Mouse (Mus musculus) megakaryocyte, adult 5-6 weeks (primary cell): ENCODE results near the gene Crocc. TPM values are rescaled to one million over a fixed set of nuclear protein-coding genes. Genes with fewer than 3 reads are reported as not detected.
A peak's percentile ranks its signal among the peaks of the same experiment; 100 is the strongest.

Source experiments
- ATAC-seq: 2 replicates; pipeline ENCODE4 v1.8.0; 2016; ENCODE audit warnings: mild to moderate bottlenecking, inconsistent platforms; ENCODE audit not compliant: poor library complexity, severe bottlenecking
- total RNA-seq, 2 experiments: library from RNA; stranded (forward) in 1 of 2; stranded (reverse) in 1 of 2; fragments of 153-499, 151-499 nt in 1 of 2; fragments of 221-1000, 200-1000 nt in 1 of 2; gene quantifications; 2 replicates each; pipeline versions ENCODE4 v1.2.3 to v1.2.4; 2015 to 2017

The Crocc gene
- total RNA-seq, 2 experiments from 2014 or later, result 1.9 to 9.1 TPM

- no peak for ATAC-seq
Measured at GRCm38 (mm10) chr4:141021614-141021929, 38.8 kb downstream of the Crocc start.

GRCm38 (mm10) chr4:141020811-141021613, 39.3 kb downstream of the Crocc start:
- no peak for ATAC-seq

DNA sequence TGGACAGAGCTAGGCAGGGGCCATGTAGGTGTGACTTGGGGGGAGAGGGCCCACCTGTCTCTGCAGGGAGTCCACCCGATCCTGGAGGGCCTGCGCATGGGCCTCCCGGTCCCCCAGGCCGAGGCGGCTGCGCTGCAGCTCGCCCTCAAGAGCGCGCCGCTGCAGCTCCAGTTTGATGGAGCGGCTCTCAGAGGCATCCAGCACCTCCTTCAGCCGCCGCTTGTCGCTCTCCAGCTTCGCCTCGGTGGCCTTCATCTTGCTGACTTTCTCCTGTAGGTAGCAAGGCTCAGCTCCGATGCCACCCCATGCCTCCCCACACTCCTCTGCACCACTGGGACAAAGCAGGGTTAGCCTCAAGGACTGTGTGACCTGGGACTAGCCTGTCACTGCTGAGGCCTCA, 40.1 kb downstream of the Crocc start:
- ATAC-seq, result no peak

GRCm38 (mm10) chr4:141017657-141018436, 42.5 kb downstream of the Crocc start:
- ATAC-seq, result no peak

DNA sequence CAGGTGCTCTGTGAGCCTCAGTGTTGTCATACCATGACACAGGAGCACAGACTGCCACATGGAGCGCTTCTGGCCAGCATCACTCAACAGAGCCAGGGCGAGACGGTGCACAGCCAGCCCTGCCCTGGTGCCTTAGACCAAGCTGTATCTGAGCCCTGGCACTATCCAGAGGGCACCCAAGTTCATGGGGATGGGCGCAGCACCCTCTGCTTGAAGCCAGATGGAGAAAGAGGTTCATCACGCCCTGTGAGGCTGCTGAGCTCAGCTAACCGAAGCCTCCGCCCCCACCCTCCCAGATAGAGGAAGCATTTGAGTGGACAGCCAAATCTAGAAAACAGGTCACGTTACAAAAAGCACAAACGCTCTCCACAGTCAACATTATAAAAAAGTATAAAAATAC, 44.0 kb downstream of the Crocc start:
- ATAC-seq, result no peak

GRCm38 (mm10) chr4:141015356-141015755, 45.0 kb downstream of the Crocc start:
- no peak for ATAC-seq

DNA sequence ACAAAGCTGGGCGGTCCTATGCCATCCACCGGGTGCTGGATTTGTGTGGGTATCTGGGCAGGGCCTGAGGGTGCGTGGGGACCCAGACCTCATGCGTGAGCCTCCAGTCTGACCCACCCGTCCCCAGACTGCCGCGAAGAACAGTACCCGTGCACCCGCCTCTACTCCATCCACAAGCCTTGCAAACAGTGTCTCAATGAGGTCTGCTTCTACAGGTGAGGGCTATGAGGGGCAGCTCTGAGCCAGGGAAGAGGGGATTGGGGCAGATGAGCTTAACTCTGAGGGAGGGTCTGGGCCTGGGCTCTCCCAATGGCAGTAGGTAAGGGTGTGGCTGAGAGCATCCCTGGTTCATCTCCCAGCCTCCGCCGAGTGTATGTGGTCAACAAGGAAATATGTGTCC, 45.5 kb downstream of the Crocc start:
- ATAC-seq, result no peak

DNA sequence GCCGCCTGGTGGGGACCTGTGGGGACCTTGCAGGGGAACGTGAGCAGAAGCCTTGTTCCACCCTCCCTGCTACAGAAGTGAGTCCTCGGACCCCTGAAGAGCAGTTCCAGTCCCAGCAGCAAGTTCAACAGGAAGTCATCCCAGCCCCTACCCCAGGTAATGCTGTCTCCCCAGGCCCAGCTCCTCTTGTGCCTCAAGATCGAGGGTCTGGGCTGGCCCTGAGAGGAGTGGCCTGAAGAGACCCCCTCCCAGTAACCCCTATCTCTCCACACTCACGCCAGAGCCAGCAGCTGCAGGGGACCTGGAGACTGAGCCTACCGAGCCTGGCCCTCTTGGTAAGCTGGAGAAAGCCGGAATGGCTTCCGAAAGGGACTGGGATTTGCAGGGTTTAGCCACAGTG, 46.2 kb downstream of the Crocc start:
- no peak for ATAC-seq

GRCm38 (mm10) chr4:141012558-141012957, 47.8 kb downstream of the Crocc start:
- no peak for ATAC-seq

DNA sequence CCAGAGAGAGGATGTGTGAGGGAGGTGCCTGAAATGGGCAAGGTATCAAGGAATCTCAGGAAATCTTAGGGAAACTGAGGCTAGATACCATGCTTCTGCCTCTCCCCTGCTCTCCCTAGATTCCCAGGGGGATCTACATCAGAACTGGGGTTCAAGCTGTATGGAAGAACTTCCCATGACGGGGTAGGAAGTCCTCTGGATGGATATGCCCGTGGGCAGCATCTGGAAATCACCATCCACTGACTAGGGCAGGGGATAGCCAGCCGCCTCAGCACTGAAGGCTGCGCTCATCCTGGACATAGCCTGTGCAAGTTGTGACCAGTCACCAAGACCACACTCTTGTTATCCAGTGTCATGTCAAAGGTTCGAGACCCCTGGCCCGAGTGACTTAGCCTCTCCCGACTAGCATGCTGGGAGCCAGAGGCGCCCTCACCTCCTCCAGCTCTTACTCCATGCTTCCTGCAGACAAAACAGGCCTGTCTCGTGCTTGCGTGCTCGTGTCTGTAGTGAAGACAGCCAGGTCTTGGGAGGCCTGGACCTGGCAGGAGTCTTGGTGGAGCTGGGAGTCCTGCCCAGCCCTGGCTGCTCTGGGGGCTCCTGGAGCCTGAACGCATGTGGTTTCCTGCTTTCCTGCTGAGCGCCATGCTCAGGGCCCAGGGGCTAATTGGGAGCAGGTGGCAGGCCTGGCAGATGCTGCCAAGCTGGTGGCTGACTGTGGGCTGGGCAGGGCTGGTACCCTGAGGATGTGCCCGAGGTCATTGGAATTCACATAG, 48.6 kb downstream of the Crocc start:
- ATAC-seq, result no peak

GRCm38 (mm10) chr4:141010941-141011429, 49.4 kb downstream of the Crocc start:
- no peak for ATAC-seq

DNA sequence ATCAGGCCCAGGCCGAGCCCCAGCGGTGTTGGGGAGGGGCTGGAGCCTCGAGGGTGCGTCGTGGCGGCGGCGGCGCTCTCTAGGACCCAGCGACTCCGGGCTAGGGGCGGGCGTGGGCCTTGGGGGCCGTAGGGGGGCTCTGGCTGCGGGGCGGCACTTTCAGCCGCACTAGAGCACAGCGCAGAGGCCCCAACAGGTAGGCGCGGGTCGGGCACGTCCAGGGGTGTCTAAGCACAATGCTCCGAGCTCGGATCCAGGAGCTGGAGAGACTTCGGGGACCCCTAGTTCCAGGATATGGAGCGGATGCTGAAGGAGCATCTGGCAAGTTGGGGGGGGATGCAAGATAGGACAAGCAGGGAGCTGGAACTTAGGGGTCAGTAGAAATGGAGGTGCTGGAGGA, 49.8 kb downstream of the Crocc start:
- no peak for ATAC-seq

DNA sequence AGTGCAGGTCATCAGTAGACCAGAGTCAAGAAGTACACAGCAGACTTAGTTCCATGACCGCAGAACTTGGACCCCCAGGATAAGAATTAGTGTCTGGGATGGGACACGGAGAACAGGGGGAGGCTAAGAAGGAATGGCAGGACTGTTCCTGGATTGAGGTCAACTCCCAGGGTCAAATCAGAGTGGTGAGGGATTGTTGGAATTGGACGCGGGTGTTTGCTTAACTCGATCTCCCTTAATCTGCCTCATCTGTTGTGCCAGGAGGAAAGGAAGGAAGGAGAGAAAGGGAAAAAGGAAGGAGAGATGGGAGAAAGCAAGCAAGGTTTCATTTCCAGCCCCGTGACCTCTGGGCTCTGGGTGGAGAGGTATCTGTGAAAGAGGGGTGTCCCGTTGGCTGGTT, 50.2 kb downstream of the Crocc start, which contains the start of gene Mfap2:
Gene Mfap2 (plus strand): TSS at position 301 of the 400 bp plus-strand sequence.
- ATAC-seq, result no peak

DNA sequence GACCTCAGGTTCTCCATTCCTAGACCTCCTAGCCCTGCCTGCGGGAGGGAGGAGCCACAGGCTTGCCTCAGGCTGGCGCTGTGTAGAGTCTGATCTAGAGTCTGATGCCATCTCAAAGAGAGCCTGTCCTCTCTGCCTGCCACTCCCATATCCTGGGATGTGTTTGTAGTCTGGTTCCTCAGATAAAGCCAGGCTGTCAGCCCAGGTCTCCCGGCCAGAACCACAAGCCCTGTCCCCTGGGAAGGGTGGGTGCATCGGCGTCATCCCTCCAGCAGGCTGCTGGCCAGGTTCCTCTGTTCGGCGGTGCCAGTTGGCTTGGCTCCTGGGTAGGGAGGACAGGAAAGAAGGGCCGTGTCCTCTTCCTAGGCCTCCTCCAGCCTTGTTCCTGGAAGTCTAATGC, 52.3 kb downstream of the Crocc start:
- peak; percentile 43 for ATAC-seq

DNA sequence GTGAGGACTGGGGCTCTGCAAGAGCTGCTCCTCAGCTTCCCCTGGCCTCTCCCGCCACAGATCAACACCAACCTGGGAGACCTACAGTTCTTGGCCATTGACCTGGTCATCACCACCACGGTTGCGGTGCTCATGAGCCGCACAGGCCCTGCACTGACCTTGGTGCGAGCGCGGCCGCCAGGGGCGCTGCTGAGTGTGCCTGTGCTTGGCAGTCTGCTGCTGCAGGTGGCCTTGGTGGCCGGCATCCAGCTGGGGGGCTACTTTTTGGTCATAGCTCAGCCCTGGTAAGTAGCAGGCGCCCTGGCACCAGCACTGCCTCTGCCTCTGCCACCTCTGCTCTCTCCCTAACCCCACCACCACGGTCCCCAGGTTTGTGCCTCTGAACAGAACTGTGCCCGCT, 54.4 kb downstream of the Crocc start:
- no peak for ATAC-seq

DNA sequence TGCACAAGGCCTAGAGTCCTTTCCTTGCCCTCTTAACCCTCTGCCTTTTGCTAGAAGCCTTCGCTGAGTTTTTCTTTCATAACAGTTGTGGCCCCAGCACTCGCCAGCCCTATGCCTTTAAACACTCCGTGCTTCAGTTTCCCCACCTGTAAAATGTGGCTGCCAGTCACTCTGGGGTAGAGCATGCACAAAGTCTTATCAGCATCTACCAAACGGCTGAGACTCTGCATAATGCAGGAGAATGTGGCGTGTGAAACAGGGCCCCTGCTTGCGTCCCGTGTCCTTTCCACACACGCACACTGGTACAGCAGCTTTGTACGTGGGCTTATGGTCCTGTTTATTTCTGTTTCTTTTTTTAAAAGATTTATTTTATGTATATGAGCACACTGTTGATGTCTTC, 63.5 kb downstream of the Crocc start:
- no peak for ATAC-seq

GRCm38 (mm10) chr4:140995811-140996210, 64.5 kb downstream of the Crocc start:
- ATAC-seq, result peak; percentile 45

DNA sequence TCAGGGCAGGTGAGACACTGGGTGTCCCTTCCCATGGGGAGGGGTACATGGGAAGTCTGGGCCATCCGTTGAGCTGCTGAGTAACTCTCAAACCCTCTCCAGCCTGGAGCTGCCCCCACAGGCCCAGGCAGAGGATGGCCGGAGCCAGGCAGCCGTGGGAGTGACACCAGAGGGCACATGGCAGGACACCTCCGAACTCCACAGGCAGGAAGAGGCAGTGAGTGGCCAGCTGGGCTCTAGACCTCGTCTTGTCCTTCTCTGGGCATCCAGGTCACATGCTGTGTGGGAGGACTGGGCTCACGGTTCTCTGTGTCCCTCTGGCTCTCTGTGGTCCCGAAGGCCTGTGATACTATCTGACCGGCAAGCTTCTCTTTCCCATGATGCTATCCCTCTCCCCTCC, 66.5 kb downstream of the Crocc start:
- ATAC-seq, result no peak

DNA sequence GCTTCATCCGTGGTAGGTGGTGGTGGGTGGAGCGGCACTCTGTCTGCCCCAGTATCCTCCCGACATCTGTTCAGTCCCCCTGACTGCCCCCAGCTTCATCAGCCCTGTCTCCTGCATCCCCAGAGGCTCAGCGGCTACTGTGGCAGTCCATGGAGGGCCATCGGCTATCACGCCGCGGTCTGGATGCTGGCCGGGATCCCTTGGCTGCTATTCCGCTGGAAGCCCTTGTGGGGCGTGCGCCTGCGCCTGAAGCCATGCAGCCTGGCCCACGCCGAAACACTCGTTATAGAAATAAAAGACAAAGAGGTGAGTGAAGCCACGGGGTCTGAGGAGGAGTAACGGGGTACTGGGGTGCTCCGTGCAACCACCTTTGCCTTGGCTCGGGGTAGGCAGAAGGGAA, 68.1 kb downstream of the Crocc start:
- no peak for ATAC-seq

DNA sequence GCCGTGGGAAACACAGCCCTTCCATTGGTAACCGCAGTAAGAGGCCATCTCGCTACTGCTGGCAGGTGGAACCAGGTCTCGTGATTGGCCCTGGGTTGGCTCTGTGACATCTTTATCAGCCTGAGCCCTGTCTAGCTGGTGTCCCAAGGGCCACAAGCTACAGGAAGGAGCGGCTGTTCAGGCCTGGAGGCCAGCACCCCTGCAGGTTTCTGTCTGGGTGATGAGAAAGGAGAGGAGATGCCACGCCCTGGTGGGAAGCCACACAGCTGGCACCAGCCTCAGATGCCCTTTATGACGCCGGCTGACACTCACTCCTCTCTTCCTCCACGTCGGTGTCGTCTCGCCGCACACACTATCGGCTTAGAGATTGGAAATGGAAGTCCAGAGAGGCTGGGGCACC, 70.9 kb downstream of the Crocc start:
- no peak for ATAC-seq

GRCm38 (mm10) chr4:140988706-140989290, 71.6 kb downstream of the Crocc start:
- peak; percentile 70 for ATAC-seq
